Mouse (Mus musculus) kidney, embryonic 16.5 days (tissue): ENCODE measurements around the gene Timm9. TPM values are rescaled to one million over a fixed set of nuclear protein-coding genes. Genes with fewer than 3 reads are reported as not detected.

Experiments
- ATAC-seq: fragments of 200-750 bp; cut with Nextera tagmentation; 2 replicates; pipeline ENCODE4 v1.8.0; 2017; ENCODE audit warnings: moderate TSS enrichment; ENCODE audit not compliant: low FRiP score, low TSS enrichment
- H3K27ac ChIP-seq: fragments of 300-500 bp; sonication (generic); 2 replicates; pipeline ENCODE4 v1.5.1; 2014; ENCODE audit warnings: low read length
- H3K27me3 ChIP-seq: fragments of 300-500 bp; sonication (generic); 2 replicates; pipeline ENCODE4 v1.6.1; 2014; ENCODE audit warnings: low read length, control low read depth, mixed read lengths; ENCODE audit not compliant: insufficient read depth
- H3K36me3 ChIP-seq: fragments of 300-500 bp; sonication (generic); 2 replicates; pipeline ENCODE4 v1.6.1; 2014; ENCODE audit warnings: low read length, control low read depth, mixed read lengths; ENCODE audit not compliant: insufficient read depth
- H3K4me1 ChIP-seq: fragments of 300-500 bp; sonication (generic); 2 replicates; pipeline ENCODE4 v1.6.1; 2014; ENCODE audit warnings: low read length, control low read depth, mixed read lengths; ENCODE audit not compliant: insufficient read depth
- H3K4me2 ChIP-seq: fragments of 300-500 bp; sonication (generic); replicated peaks from 2 replicates; pipeline ENCODE4 v1.6.1; 2014; ENCODE audit warnings: low read depth, low read length
- H3K4me3 ChIP-seq: fragments of 300-500 bp; sonication (generic); 2 replicates; pipeline ENCODE4 v1.5.1; 2014; ENCODE audit warnings: mild to moderate bottlenecking, low read length
- H3K9ac ChIP-seq: fragments of 300-500 bp; sonication (generic); replicated peaks from 2 replicates; pipeline ENCODE4 v1.6.1; 2014; ENCODE audit warnings: low read length
- H3K9me3 ChIP-seq: fragments of 300-500 bp; sonication (generic); 2 replicates; pipeline ENCODE4 v1.6.1; 2016; ENCODE audit warnings: low read length, control low read depth
- WGBS: fragments of 180-500 bp; shearing (Covaris S2); extraction: QIAGEN DNeasy Blood & Tissue Kit; methylation state at CpG from one replicate; pipeline ENCODE4 v1.1.7; 2014; 5-methylcytosine and 5-hydroxymethylcytosine counted together
- polyA plus RNA-seq: library from polyadenylated mRNA; unstranded; fragments of >200 nt; fragmentation: Nextera tagmentation; extraction: Ambion mirVana; gene quantifications from 2 replicates; pipeline ENCODE4 v1.2.1, GENCODE M21; 2015

The Timm9 gene
- 87.5 and 87.8 TPM in 2 replicates for polyA plus RNA-seq

GRCm38 (mm10) chr12:71136130-71136973, at the start of gene Timm9, which contains the start of gene 2700049A03Rik:
TSS of gene Timm9 (minus strand) at chr12:71136684.
TSS of gene 2700049A03Rik (plus strand) at chr12:71136848.
- Histone ChIP-seq H3K4me1 (peaks cover 13% of the 10 kb centered on the region), H3K4me2 (peak within 1 kb of the TSS; percentile 96), H3K9ac (peak within 1 kb of the TSS; percentile 85), H3K36me3 (peaks cover 19% of the 10 kb centered on the region), H3K27ac (peak within 1 kb of the TSS; percentile 77), H3K9me3 (no peaks in the 10 kb centered on the region), H3K4me3 (peak within 1 kb of the TSS; percentile 81), H3K27me3 (no peaks in the 10 kb centered on the region)
- peak; percentile 94 for ATAC-seq
- WGBS, result under 1% methylated on average over 52 of the region's 52 CpGs

- no peaks in the 10 kb centered on the region for H3K4me1 ChIP-seq
- H3K9me3 ChIP-seq, result no peaks in the 10 kb centered on the region
- no peak overlapping the region for H3K9ac ChIP-seq
- H3K4me3 ChIP-seq, result no peak overlapping the region
- no peaks in the 10 kb centered on the region for H3K27me3 ChIP-seq
- H3K4me2 ChIP-seq, result no peak overlapping the region
- WGBS, result 96% methylated on average over 4 of the region's 4 CpGs
- no peak for ATAC-seq
- H3K27ac ChIP-seq, result no peak overlapping the region
- peaks cover 49% of the 10 kb centered on the region for H3K36me3 ChIP-seq
Observed at GRCm38 (mm10) chr12:71184396-71184795, 47.9 kb upstream of the Timm9 start.

GRCm38 (mm10) chr12:71183736-71184135, 47.3 kb upstream of the Timm9 start:
- no peak for ATAC-seq
- Histone ChIP-seq H3K4me1 (no peaks in the 10 kb centered on the region), H3K27me3 (no peaks in the 10 kb centered on the region), H3K27ac (no peak overlapping the region), H3K36me3 (peaks cover 48% of the 10 kb centered on the region), H3K9me3 (no peaks in the 10 kb centered on the region), H3K4me3 (no peak overlapping the region), H3K9ac (no peak overlapping the region), H3K4me2 (no peak overlapping the region)
- WGBS, result 93% methylated on average over 3 of the region's 3 CpGs

- ATAC-seq, result no peak
- H3K36me3 ChIP-seq, result peaks cover 28% of the 10 kb centered on the region
- H3K9me3 ChIP-seq, result no peaks in the 10 kb centered on the region
- no peak overlapping the region for H3K4me3 ChIP-seq
- H3K4me2 ChIP-seq, result no peak overlapping the region
- no peaks in the 10 kb centered on the region for H3K4me1 ChIP-seq
- 85% methylated on average over 1 of the region's 1 CpGs for WGBS
- H3K9ac ChIP-seq, result no peak overlapping the region
- no peaks in the 10 kb centered on the region for H3K27me3 ChIP-seq
- no peak overlapping the region for H3K27ac ChIP-seq
Observed at GRCm38 (mm10) chr12:71169911-71170310, 33.4 kb upstream of the Timm9 start.

- Histone ChIP-seq H3K36me3 (peaks cover 40% of the 10 kb centered on the region), H3K4me3 (no peak overlapping the region)
- WGBS, result 95% methylated on average over 9 of the region's 9 CpGs
Observed at GRCm38 (mm10) chr12:71164410-71164809, 27.9 kb upstream of the Timm9 start.

GRCm38 (mm10) chr12:71157974-71158373, 21.5 kb upstream of the Timm9 start:
- H3K27me3 ChIP-seq, result no peaks in the 10 kb centered on the region
- H3K4me1 ChIP-seq, result no peaks in the 10 kb centered on the region
- H3K27ac ChIP-seq, result no peak overlapping the region
- 89% methylated on average over 6 of the region's 6 CpGs for WGBS
- no peaks in the 10 kb centered on the region for H3K9me3 ChIP-seq
- H3K4me3 ChIP-seq, result no peak overlapping the region
- no peak overlapping the region for H3K4me2 ChIP-seq
- no peak for ATAC-seq
- no peak overlapping the region for H3K9ac ChIP-seq
- peaks cover 52% of the 10 kb centered on the region for H3K36me3 ChIP-seq

More at GRCm38 (mm10) chr12:71164410-71164809, 27.9 kb upstream of the Timm9 start:
- ATAC-seq, result no peak
- no peaks in the 10 kb centered on the region for H3K4me1 ChIP-seq
- no peak overlapping the region for H3K9ac ChIP-seq
- no peak overlapping the region for H3K4me2 ChIP-seq
- no peaks in the 10 kb centered on the region for H3K27me3 ChIP-seq
- no peak overlapping the region for H3K27ac ChIP-seq
- H3K9me3 ChIP-seq, result no peaks in the 10 kb centered on the region

- Histone ChIP-seq H3K9ac (no peak overlapping the region), H3K27ac (no peak overlapping the region), H3K4me2 (no peak overlapping the region), H3K27me3 (no peaks in the 10 kb centered on the region), H3K36me3 (peaks cover 52% of the 10 kb centered on the region), H3K9me3 (no peaks in the 10 kb centered on the region), H3K4me3 (no peak overlapping the region), H3K4me1 (no peaks in the 10 kb centered on the region)
- no peak for ATAC-seq
- WGBS, result 94% methylated on average over 6 of the region's 6 CpGs
Observed at GRCm38 (mm10) chr12:71154979-71155378, 18.5 kb upstream of the Timm9 start.

GRCm38 (mm10) chr12:71150167-71150566, 13.7 kb upstream of the Timm9 start:
- Histone ChIP-seq H3K27me3 (no peaks in the 10 kb centered on the region), H3K4me3 (no peak overlapping the region), H3K4me1 (no peaks in the 10 kb centered on the region), H3K4me2 (no peak overlapping the region), H3K9me3 (no peaks in the 10 kb centered on the region), H3K27ac (no peak overlapping the region), H3K36me3 (peaks cover 50% of the 10 kb centered on the region), H3K9ac (no peak overlapping the region)
- ATAC-seq, result no peak
- WGBS, result 92% methylated on average over 8 of the region's 8 CpGs

GRCm38 (mm10) chr12:71149456-71149855, 13.0 kb upstream of the Timm9 start:
- H3K9ac ChIP-seq, result no peak overlapping the region
- H3K27me3 ChIP-seq, result no peaks in the 10 kb centered on the region
- no peak overlapping the region for H3K27ac ChIP-seq
- WGBS, result 84% methylated on average over 6 of the region's 6 CpGs
- no peak overlapping the region for H3K4me2 ChIP-seq
- H3K9me3 ChIP-seq, result no peaks in the 10 kb centered on the region
- H3K36me3 ChIP-seq, result peaks cover 44% of the 10 kb centered on the region
- no peak overlapping the region for H3K4me3 ChIP-seq
- ATAC-seq, result no peak
- H3K4me1 ChIP-seq, result no peaks in the 10 kb centered on the region

- Histone ChIP-seq H3K27ac (no peak overlapping the region), H3K4me3 (no peak overlapping the region), H3K4me1 (no peaks in the 10 kb centered on the region), H3K27me3 (no peaks in the 10 kb centered on the region), H3K9me3 (no peaks in the 10 kb centered on the region), H3K9ac (no peak overlapping the region), H3K4me2 (no peak overlapping the region), H3K36me3 (peaks cover 44% of the 10 kb centered on the region)
- ATAC-seq, result no peak
- WGBS, result 93% methylated on average over 9 of the region's 9 CpGs
Observed at GRCm38 (mm10) chr12:71148801-71149200, 12.3 kb upstream of the Timm9 start.
